In genomic region chr5:119156638-119157037, GRCm38 (mm10) we compare ENCODE assay signal across 22 mouse cellular contexts.
DNase-seq lines count a peak whose midpoint lies in the region; ATAC-seq and TF ChIP-seq lines count a peak whose summit lies in the region.
"Had no signal": no experiment of that assay in that cellular context is flagged by ENCODE, and none has a peak within 500 bp of the region (broad histone marks: within the 10 kb centered on the region; RNA-seq: fewer than 3 reads in every experiment).

No protein-coding gene starts in this region.

- H3K9me3 ChIP-seq in heart, embryonic 10.5 days = no peaks in the 10 kb centered on the region
- H3K9me3 ChIP-seq in lung, postnatal 0 days (ENCODE audit: low read length) = no peaks in the 10 kb centered on the region
- H3K9me3 ChIP-seq: embryonic facial prominence, embryonic 12.5 days; hindbrain, embryonic 15.5 days had no signal

- WGBS in heart, embryonic 10.5 days = 89% methylated on average over 6 of the region's 6 CpGs
- WGBS in lung, postnatal 0 days = 55% methylated on average over 6 of the region's 6 CpGs
- 95% methylated on average over 6 of the region's 6 CpGs for WGBS in kidney, adult 2 months

- ATAC-seq in lung, postnatal 0 days = peak; percentile 70
- ATAC-seq: forebrain, embryonic 14.5 days had no signal

- peak; percentile 66 for DNase-seq in heart, adult 11 months
- DNase-seq in heart, embryonic 10.5 days (ENCODE audit: low spot score) = no peak
- DNase-seq in lung, postnatal 0 days (ENCODE audit: low spot score) = peak; percentile 84
- DNase-seq in lung, postnatal 25 days (ENCODE audit: low spot score) = no peak
- DNase-seq in brain, adult 2 months (ENCODE audit: low read depth, low spot score) = peak; percentile 5
- DNase-seq in kidney, adult 2 months = no peak
- DNase-seq in kidney, postnatal 25 days = no peak
- DNase-seq: adrenal gland, postnatal 36 days; cerebellum, adult 18-20 months; cerebellum, postnatal 14 days; gastrocnemius, adult 2 months; kidney, adult 8-10 months; kidney, postnatal 10 days had no signal

- H3K9ac ChIP-seq in lung, postnatal 0 days (replicated peaks; ENCODE audit: low read depth) = no peak overlapping the region
- H3K9ac ChIP-seq: embryonic facial prominence, embryonic 12.5 days; hindbrain, embryonic 15.5 days; liver, embryonic 14.5 days; neural tube, embryonic 15.5 days had no signal

- H3K27ac ChIP-seq in heart, embryonic 10.5 days = no peak overlapping the region
- no peak overlapping the region for H3K27ac ChIP-seq in lung, postnatal 0 days (ENCODE audit: low read length)
- no peak overlapping the region for H3K27ac ChIP-seq in kidney, adult 2 months (ENCODE audit: insufficient read depth, low read depth, low read length)
- H3K27ac ChIP-seq: embryonic facial prominence, embryonic 12.5 days; gastrocnemius, adult 2 months; hindbrain, embryonic 15.5 days; liver, embryonic 14.5 days; macrophage; neural tube, embryonic 15.5 days had no signal

- H3K4me2 ChIP-seq in lung, postnatal 0 days (replicated peaks; ENCODE audit: low read depth, low read length) = no peak overlapping the region
- no peak overlapping the region for H3K4me2 ChIP-seq in myocyte (ENCODE audit: low read depth)
- H3K4me2 ChIP-seq: embryonic facial prominence, embryonic 12.5 days; heart, embryonic 11.5 days; hindbrain, embryonic 15.5 days; neural tube, embryonic 15.5 days had no signal

- TF ChIP-seq EP300 in lung, postnatal 0 days (IDR thresholded peaks at IDR 0.05) = peak; percentile 47; the same call in 1 of the 2 replicates

- no peaks in the 10 kb centered on the region for H3K36me3 ChIP-seq in heart, embryonic 10.5 days
- H3K36me3 ChIP-seq in lung, postnatal 0 days (ENCODE audit: insufficient read depth, low read length) = no peaks in the 10 kb centered on the region
- no peaks in the 10 kb centered on the region for H3K36me3 ChIP-seq in myocyte (ENCODE audit: control insufficient read depth, insufficient read depth)
- no peaks in the 10 kb centered on the region for H3K36me3 ChIP-seq in kidney, adult 2 months (ENCODE audit: control insufficient read depth, insufficient read depth, low read length)
- H3K36me3 ChIP-seq: embryonic facial prominence, embryonic 12.5 days; hindbrain, embryonic 15.5 days; neural tube, embryonic 15.5 days had no signal

- H3K4me3 ChIP-seq in heart, embryonic 10.5 days = no peak overlapping the region
- no peak overlapping the region for H3K4me3 ChIP-seq in lung, postnatal 0 days (ENCODE audit: low read depth, low read length)
- H3K4me3 ChIP-seq in myocyte = no peak overlapping the region
- no peak overlapping the region for H3K4me3 ChIP-seq in kidney, adult 2 months (ENCODE audit: insufficient read depth, low read depth, low read length)
- H3K4me3 ChIP-seq: embryonic facial prominence, embryonic 12.5 days; erythroblast, embryonic 14.5 days; gastrocnemius, adult 2 months; hindbrain, embryonic 15.5 days; neural tube, embryonic 15.5 days had no signal

- no peak for TF ChIP-seq POLR2A in myocyte (IDR thresholded peaks at IDR 0.05; ENCODE audit: insufficient read length, low read depth)
- no peak for TF ChIP-seq POLR2A in kidney, adult 2 months (IDR thresholded peaks at IDR 0.05; ENCODE audit: low read depth, low read length)

- no peaks in the 10 kb centered on the region for H3K4me1 ChIP-seq in heart, embryonic 10.5 days
- no peaks in the 10 kb centered on the region for H3K4me1 ChIP-seq in lung, postnatal 0 days (ENCODE audit: insufficient read depth, low read depth, low read length)
- no peaks in the 10 kb centered on the region for H3K4me1 ChIP-seq in kidney, adult 2 months (ENCODE audit: control insufficient read depth, insufficient read depth, low read length)
- H3K4me1 ChIP-seq: embryonic facial prominence, embryonic 12.5 days; hindbrain, embryonic 15.5 days; neural tube, embryonic 15.5 days had no signal

- no peaks in the 10 kb centered on the region for H3K79me2 ChIP-seq in myocyte (ENCODE audit: control insufficient read depth, insufficient read depth)

- TF ChIP-seq CTCF in lung, postnatal 0 days (IDR thresholded peaks at IDR 0.05) = no peak
- TF ChIP-seq CTCF in kidney, adult 2 months (conservative IDR thresholded peaks at IDR 0.05; ENCODE audit: insufficient read depth, insufficient read length, low read depth, low read length) = no peak

- no peaks in the 10 kb centered on the region for H3K27me3 ChIP-seq in heart, embryonic 10.5 days (ENCODE audit: insufficient read depth, poor library complexity, severe bottlenecking)
- no peaks in the 10 kb centered on the region for H3K27me3 ChIP-seq in lung, postnatal 0 days (replicated peaks; ENCODE audit: insufficient read depth, low read length)
- H3K27me3 ChIP-seq in myocyte (ENCODE audit: control insufficient read depth, insufficient read depth, insufficient read length) = no peaks in the 10 kb centered on the region
- no peaks in the 10 kb centered on the region for H3K27me3 ChIP-seq in kidney, adult 2 months (replicated peaks; ENCODE audit: control insufficient read depth, insufficient read depth, low read length)
- H3K27me3 ChIP-seq: hindbrain, embryonic 15.5 days; neural tube, embryonic 15.5 days had no signal

- H3ac ChIP-seq in myocyte (ENCODE audit: control insufficient read depth, insufficient read length) = no peak overlapping the region

TF ChIP-seq in myocyte, 11 proteins besides CTCF, POLR2A, EP300 and RAD21:
- no peak for TF ChIP-seq USF1 (IDR thresholded peaks at IDR 0.05; ENCODE audit: low read depth)
- TF ChIP-seq CEBPB (IDR thresholded peaks at IDR 0.05; ENCODE audit: insufficient read depth, poor library complexity, severe bottlenecking) = peak; percentile 48; the same call in 1 of the 2 replicates
TF ChIP-seq in myocyte: peak in this region for 1.

Comparison
In these comparisons a context has a peak if more than half of its experiments do, and no peak if none do; other contexts are left out.
1. DNase-seq: peak in heart, adult 11 months (single experiment), lung, postnatal 0 days (single experiment) and brain, adult 2 months (single experiment); none in heart, embryonic 10.5 days (single experiment), lung, postnatal 25 days (single experiment), kidney, adult 2 months (single experiment) and kidney, postnatal 25 days (0 of 2).